Mouse (Mus musculus): Measurements from ENCODE around the gene Tspan18. TPM values are rescaled to one million over a fixed set of nuclear protein-coding genes. Genes with fewer than 3 reads are reported as not detected.

The Tspan18 gene
- polyA plus RNA-seq, 1 experiment: 1.0 TPM

DNA sequence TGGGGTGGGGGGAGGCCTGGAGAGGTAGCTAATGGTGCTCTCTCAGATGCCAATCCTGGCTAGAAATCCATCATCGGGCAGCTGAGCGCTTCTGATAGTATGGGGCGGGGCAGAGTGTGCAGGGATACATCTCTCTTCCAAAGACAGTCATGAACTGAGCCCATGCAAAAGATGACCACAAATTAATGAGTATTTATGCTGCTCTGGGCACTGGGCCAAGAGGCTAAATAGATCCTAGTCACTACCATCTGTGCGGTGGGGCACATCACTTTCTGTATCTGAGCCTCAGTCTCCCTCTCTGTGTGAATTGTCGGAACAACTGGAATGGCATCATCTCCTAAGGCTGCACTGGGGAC is 163.5 kb downstream of the Tspan18 start:
- Histone ChIP-seq H3K4me1 (ENCODE audit: control insufficient read depth, insufficient read depth, low read length) (peaks cover 2% of the 10 kb centered on the region), H3K27ac (ENCODE audit: insufficient read depth, low read length) (no peak overlapping the region), H3K9ac (ENCODE audit: low read depth, poor library complexity, severe bottlenecking) (no peak overlapping the region), H3K36me3 (ENCODE audit: control insufficient read depth, insufficient read depth, low read length, poor library complexity, severe bottlenecking) (no peaks in the 10 kb centered on the region), H3K4me3 (ENCODE audit: low read depth, low read length) (no peak overlapping the region), H3K27me3 (ENCODE audit: control insufficient read depth, insufficient read depth, low read length, poor library complexity, severe bottlenecking) (no peaks in the 10 kb centered on the region), H3K9me3 (replicated peaks; ENCODE audit: control insufficient read depth, insufficient read depth, low read length, poor library complexity, severe bottlenecking) (no peaks in the 10 kb centered on the region)
- no peak for TF ChIP-seq EP300 (IDR thresholded peaks at IDR 0.05; ENCODE audit: insufficient read depth, low read depth, low read length)
- no peak for TF ChIP-seq POLR2A (IDR thresholded peaks at IDR 0.05; ENCODE audit: insufficient read depth, low read length)
- no peak for TF ChIP-seq CTCF (IDR thresholded peaks at IDR 0.05; ENCODE audit: low read depth, low read length)

DNA sequence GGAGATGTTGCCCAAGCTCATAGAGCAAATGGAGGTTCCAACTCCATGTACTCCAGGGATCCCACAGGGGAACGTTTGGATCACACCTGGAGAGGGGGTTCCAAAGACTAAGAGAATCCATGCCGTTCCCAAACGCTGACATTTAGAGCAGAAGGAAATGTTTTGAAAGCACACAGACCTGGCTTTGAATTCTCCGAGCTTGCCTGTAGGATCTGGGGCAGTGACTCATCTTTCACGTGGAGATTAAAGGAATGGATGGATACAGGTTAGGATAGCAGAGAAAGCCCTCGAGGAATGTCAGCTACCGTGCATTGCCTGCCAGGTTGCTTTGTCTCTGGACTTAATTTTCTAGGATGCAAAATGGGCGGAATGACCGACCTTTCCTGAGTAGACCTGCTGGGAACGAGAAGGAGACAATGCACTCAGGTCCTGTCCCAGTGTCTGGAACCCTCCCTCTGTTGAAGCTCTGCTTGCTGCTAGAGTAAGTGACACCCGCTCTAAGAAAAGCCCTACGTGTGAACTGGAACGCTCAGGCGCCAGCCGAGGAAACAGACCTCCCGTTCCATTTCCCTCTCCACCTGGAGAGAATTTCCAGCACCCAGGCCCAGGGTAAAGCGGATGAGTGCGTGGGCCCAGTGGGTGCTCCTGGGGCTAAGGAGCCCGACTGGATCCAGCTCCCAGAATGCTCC is 164.0 kb downstream of the Tspan18 start:
- no peak for TF ChIP-seq CTCF (IDR thresholded peaks at IDR 0.05; ENCODE audit: low read depth, low read length)
- TF ChIP-seq EP300 (IDR thresholded peaks at IDR 0.05; ENCODE audit: insufficient read depth, low read depth, low read length): no peak
- no peak for TF ChIP-seq POLR2A (IDR thresholded peaks at IDR 0.05; ENCODE audit: insufficient read depth, low read length)
- Histone ChIP-seq H3K27ac (ENCODE audit: insufficient read depth, low read length) (no peak overlapping the region), H3K4me3 (ENCODE audit: low read depth, low read length) (no peak overlapping the region), H3K9ac (ENCODE audit: low read depth, poor library complexity, severe bottlenecking) (no peak overlapping the region), H3K27me3 (ENCODE audit: control insufficient read depth, insufficient read depth, low read length, poor library complexity, severe bottlenecking) (no peaks in the 10 kb centered on the region), H3K36me3 (ENCODE audit: control insufficient read depth, insufficient read depth, low read length, poor library complexity, severe bottlenecking) (no peaks in the 10 kb centered on the region), H3K4me1 (ENCODE audit: control insufficient read depth, insufficient read depth, low read length) (peaks cover 2% of the 10 kb centered on the region), H3K9me3 (replicated peaks; ENCODE audit: control insufficient read depth, insufficient read depth, low read length, poor library complexity, severe bottlenecking) (no peaks in the 10 kb centered on the region)

- H3K27ac ChIP-seq (ENCODE audit: insufficient read depth, low read length): no peak overlapping the region
- no peaks in the 10 kb centered on the region for H3K4me1 ChIP-seq (ENCODE audit: control insufficient read depth, insufficient read depth, low read length)
- no peak for TF ChIP-seq CTCF (IDR thresholded peaks at IDR 0.05; ENCODE audit: low read depth, low read length)
- no peak for TF ChIP-seq EP300 (IDR thresholded peaks at IDR 0.05; ENCODE audit: insufficient read depth, low read depth, low read length)
- no peak for TF ChIP-seq POLR2A (IDR thresholded peaks at IDR 0.05; ENCODE audit: insufficient read depth, low read length)
These were observed 167.4 kb downstream of the Tspan18 start for GRCm38 (mm10) chr2:93166734-93167406.

GRCm38 (mm10) chr2:93166295-93166694 is 168.0 kb downstream of the Tspan18 start:
- Histone ChIP-seq H3K27ac (ENCODE audit: insufficient read depth, low read length) (no peak overlapping the region), H3K27me3 (ENCODE audit: control insufficient read depth, insufficient read depth, low read length, poor library complexity, severe bottlenecking) (no peaks in the 10 kb centered on the region), H3K36me3 (ENCODE audit: control insufficient read depth, insufficient read depth, low read length, poor library complexity, severe bottlenecking) (no peaks in the 10 kb centered on the region), H3K4me1 (ENCODE audit: control insufficient read depth, insufficient read depth, low read length) (no peaks in the 10 kb centered on the region), H3K9ac (ENCODE audit: low read depth, poor library complexity, severe bottlenecking) (no peak overlapping the region), H3K9me3 (replicated peaks; ENCODE audit: control insufficient read depth, insufficient read depth, low read length, poor library complexity, severe bottlenecking) (no peaks in the 10 kb centered on the region), H3K4me3 (ENCODE audit: low read depth, low read length) (no peak overlapping the region)
- TF ChIP-seq POLR2A (IDR thresholded peaks at IDR 0.05; ENCODE audit: insufficient read depth, low read length) (no peak), CTCF (IDR thresholded peaks at IDR 0.05; ENCODE audit: low read depth, low read length) (no peak), EP300 (IDR thresholded peaks at IDR 0.05; ENCODE audit: insufficient read depth, low read depth, low read length) (no peak)

More at GRCm38 (mm10) chr2:93166734-93167406, 167.4 kb downstream of the Tspan18 start:
- no peak overlapping the region for H3K9ac ChIP-seq (ENCODE audit: low read depth, poor library complexity, severe bottlenecking)
- no peak overlapping the region for H3K4me3 ChIP-seq (ENCODE audit: low read depth, low read length)
- H3K27me3 ChIP-seq (ENCODE audit: control insufficient read depth, insufficient read depth, low read length, poor library complexity, severe bottlenecking): no peaks in the 10 kb centered on the region
- H3K9me3 ChIP-seq (replicated peaks; ENCODE audit: control insufficient read depth, insufficient read depth, low read length, poor library complexity, severe bottlenecking): no peaks in the 10 kb centered on the region
- H3K36me3 ChIP-seq (ENCODE audit: control insufficient read depth, insufficient read depth, low read length, poor library complexity, severe bottlenecking): no peaks in the 10 kb centered on the region

DNA sequence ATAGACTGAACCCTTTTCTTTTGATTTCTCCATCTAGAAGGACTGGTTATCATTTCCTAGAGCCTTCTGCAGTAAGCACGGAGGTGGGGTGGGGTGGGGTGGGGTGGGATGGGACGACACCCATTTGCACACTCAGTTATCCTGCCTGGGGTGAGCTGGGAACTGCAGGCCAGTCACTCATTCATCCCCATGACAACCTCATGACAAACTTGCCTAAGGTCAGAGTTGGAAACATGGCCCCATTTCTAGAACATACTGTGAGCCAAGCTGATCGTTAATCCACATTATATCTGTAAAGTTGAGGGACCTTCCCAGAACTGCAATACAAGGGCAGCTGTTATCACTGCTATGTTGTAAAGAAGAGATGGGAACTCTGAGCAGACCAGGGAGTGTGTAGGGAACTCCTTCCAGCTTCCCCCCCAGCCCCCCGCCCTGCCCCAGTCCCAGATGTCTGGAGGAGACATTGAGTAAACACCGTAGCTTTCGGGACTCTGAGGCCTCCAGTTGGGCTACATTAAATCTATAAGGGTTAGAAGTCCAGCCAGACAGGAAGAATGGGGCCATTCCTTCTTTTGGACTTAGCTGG is 170.5 kb downstream of the Tspan18 start:
- Histone ChIP-seq H3K4me1 (ENCODE audit: control insufficient read depth, insufficient read depth, low read length) (no peaks in the 10 kb centered on the region), H3K9me3 (replicated peaks; ENCODE audit: control insufficient read depth, insufficient read depth, low read length, poor library complexity, severe bottlenecking) (no peaks in the 10 kb centered on the region), H3K4me3 (ENCODE audit: low read depth, low read length) (no peak overlapping the region), H3K27ac (ENCODE audit: insufficient read depth, low read length) (no peak overlapping the region), H3K27me3 (ENCODE audit: control insufficient read depth, insufficient read depth, low read length, poor library complexity, severe bottlenecking) (no peaks in the 10 kb centered on the region), H3K9ac (ENCODE audit: low read depth, poor library complexity, severe bottlenecking) (no peak overlapping the region), H3K36me3 (ENCODE audit: control insufficient read depth, insufficient read depth, low read length, poor library complexity, severe bottlenecking) (no peaks in the 10 kb centered on the region)
- TF ChIP-seq POLR2A (IDR thresholded peaks at IDR 0.05; ENCODE audit: insufficient read depth, low read length) (no peak), EP300 (IDR thresholded peaks at IDR 0.05; ENCODE audit: insufficient read depth, low read depth, low read length) (no peak), CTCF (IDR thresholded peaks at IDR 0.05; ENCODE audit: low read depth, low read length) (no peak)

GRCm38 (mm10) chr2:93163317-93163716 is 171.0 kb downstream of the Tspan18 start:
- H3K36me3 ChIP-seq (ENCODE audit: control insufficient read depth, insufficient read depth, low read length, poor library complexity, severe bottlenecking): no peaks in the 10 kb centered on the region
- no peak overlapping the region for H3K9ac ChIP-seq (ENCODE audit: low read depth, poor library complexity, severe bottlenecking)
- no peak overlapping the region for H3K4me3 ChIP-seq (ENCODE audit: low read depth, low read length)
- no peaks in the 10 kb centered on the region for H3K9me3 ChIP-seq (replicated peaks; ENCODE audit: control insufficient read depth, insufficient read depth, low read length, poor library complexity, severe bottlenecking)
- no peak overlapping the region for H3K27ac ChIP-seq (ENCODE audit: insufficient read depth, low read length)
- TF ChIP-seq EP300 (IDR thresholded peaks at IDR 0.05; ENCODE audit: insufficient read depth, low read depth, low read length): no peak
- H3K27me3 ChIP-seq (ENCODE audit: control insufficient read depth, insufficient read depth, low read length, poor library complexity, severe bottlenecking): no peaks in the 10 kb centered on the region
- no peaks in the 10 kb centered on the region for H3K4me1 ChIP-seq (ENCODE audit: control insufficient read depth, insufficient read depth, low read length)
